Mouse (Mus musculus) hindbrain, embryonic 13.5 days (tissue): ENCODE measurements around the gene Cdc34b. TPM values are rescaled to one million over a fixed set of nuclear protein-coding genes. Genes with fewer than 3 reads are reported as not detected.

Experiments
- ATAC-seq: fragments of 200-750 bp; cut with Nextera tagmentation; 2 replicates; pipeline ENCODE4 v1.8.0; 2017; ENCODE audit warnings: moderate TSS enrichment; ENCODE audit not compliant: low FRiP score
- H3K27ac ChIP-seq: fragments of 300-500 bp; sonication (generic); 2 replicates; pipeline ENCODE4 v1.5.1; 2015; ENCODE audit warnings: inconsistent platforms, mild to moderate bottlenecking, moderate library complexity
- H3K27me3 ChIP-seq: fragments of 300-500 bp; sonication (generic); 2 replicates; pipeline ENCODE4 v1.6.1; 2015; ENCODE audit warnings: mild to moderate bottlenecking, inconsistent platforms
- H3K36me3 ChIP-seq: fragments of 300-500 bp; sonication (generic); 2 replicates; pipeline ENCODE4 v1.6.1; 2015; ENCODE audit warnings: mild to moderate bottlenecking, inconsistent platforms
- H3K4me1 ChIP-seq: fragments of 300-500 bp; sonication (generic); replicated peaks from 2 replicates; pipeline ENCODE4 v1.6.1; 2015; ENCODE audit warnings: inconsistent platforms
- H3K4me2 ChIP-seq: fragments of 300-500 bp; sonication (generic); 2 replicates; pipeline ENCODE4 v1.6.1; 2015; ENCODE audit warnings: inconsistent platforms, mild to moderate bottlenecking, moderate library complexity
- H3K4me3 ChIP-seq: fragments of 300-500 bp; sonication (generic); 2 replicates; pipeline ENCODE4 v1.5.1; 2015; ENCODE audit warnings: mild to moderate bottlenecking, inconsistent platforms
- H3K9ac ChIP-seq: fragments of 300-500 bp; sonication (generic); 2 replicates; pipeline ENCODE4 v1.6.1; 2015; ENCODE audit warnings: mild to moderate bottlenecking, inconsistent platforms
- H3K9me3 ChIP-seq: fragments of 300-500 bp; sonication (generic); 2 replicates; pipeline ENCODE4 v1.6.1; 2016; ENCODE audit warnings: inconsistent platforms
- WGBS: fragments of 180-500 bp; shearing (Covaris S2); methylation state at CpG from one replicate; pipeline ENCODE4 v1.1.7; 2015; 5-methylcytosine and 5-hydroxymethylcytosine counted together
- polyA plus RNA-seq: library from polyadenylated mRNA; unstranded; fragments of >200 nt; fragmentation: Nextera tagmentation; extraction: Ambion mirVana; gene quantifications from 2 replicates; pipeline ENCODE4 v1.2.1, GENCODE M21; 2015

Gene Cdc34b
- polyA plus RNA-seq, 1 experiment from 2014 or later: 0.14 TPM

- no peak for ATAC-seq
- Histone ChIP-seq H3K36me3 (no peaks in the 10 kb centered on the region), H3K4me3 (no peak overlapping the region), H3K4me1 (no peaks in the 10 kb centered on the region), H3K27me3 (no peaks in the 10 kb centered on the region), H3K9ac (no peak overlapping the region), H3K9me3 (no peaks in the 10 kb centered on the region), H3K27ac (no peak overlapping the region), H3K4me2 (no peak overlapping the region)
- 91% methylated on average over 6 of the region's 6 CpGs for WGBS
Measured at GRCm38 (mm10) chr11:94759916-94760315, 18.3 kb downstream of the Cdc34b start.

GRCm38 (mm10) chr11:94760364-94760763 lies 18.8 kb downstream of the Cdc34b start:
- no peak overlapping the region for H3K4me2 ChIP-seq
- no peak for ATAC-seq
- H3K4me3 ChIP-seq: no peak overlapping the region
- no peaks in the 10 kb centered on the region for H3K9me3 ChIP-seq
- H3K9ac ChIP-seq: no peak overlapping the region
- no peaks in the 10 kb centered on the region for H3K4me1 ChIP-seq
- H3K27ac ChIP-seq: no peak overlapping the region
- H3K36me3 ChIP-seq: no peaks in the 10 kb centered on the region
- WGBS: 90% methylated on average over 3 of the region's 3 CpGs
- no peaks in the 10 kb centered on the region for H3K27me3 ChIP-seq

- ATAC-seq: no peak
- H3K27ac ChIP-seq: no peak overlapping the region
- no peaks in the 10 kb centered on the region for H3K4me1 ChIP-seq
- 84% methylated on average over 7 of the region's 7 CpGs for WGBS
- H3K27me3 ChIP-seq: no peaks in the 10 kb centered on the region
- H3K9me3 ChIP-seq: no peaks in the 10 kb centered on the region
- no peak overlapping the region for H3K4me3 ChIP-seq
- H3K4me2 ChIP-seq: no peak overlapping the region
- H3K36me3 ChIP-seq: no peaks in the 10 kb centered on the region
- H3K9ac ChIP-seq: no peak overlapping the region
Measured at GRCm38 (mm10) chr11:94760799-94761198, 19.2 kb downstream of the Cdc34b start.

- H3K36me3 ChIP-seq: no peaks in the 10 kb centered on the region
- ATAC-seq: no peak
- no peak overlapping the region for H3K4me3 ChIP-seq
- H3K4me2 ChIP-seq: no peak overlapping the region
- H3K9me3 ChIP-seq: no peaks in the 10 kb centered on the region
- 88% methylated on average over 1 of the region's 1 CpGs for WGBS
- no peaks in the 10 kb centered on the region for H3K27me3 ChIP-seq
- H3K4me1 ChIP-seq: no peaks in the 10 kb centered on the region
- no peak overlapping the region for H3K9ac ChIP-seq
- no peak overlapping the region for H3K27ac ChIP-seq
Measured at GRCm38 (mm10) chr11:94762281-94762680, 20.7 kb downstream of the Cdc34b start.

GRCm38 (mm10) chr11:94762775-94763174 lies 21.2 kb downstream of the Cdc34b start:
- no peaks in the 10 kb centered on the region for H3K9me3 ChIP-seq
- H3K9ac ChIP-seq: no peak overlapping the region
- H3K4me3 ChIP-seq: no peak overlapping the region
- ATAC-seq: no peak
- no peak overlapping the region for H3K27ac ChIP-seq
- H3K4me2 ChIP-seq: no peak overlapping the region
- H3K27me3 ChIP-seq: no peaks in the 10 kb centered on the region
- 38% methylated on average over 6 of the region's 6 CpGs for WGBS
- no peaks in the 10 kb centered on the region for H3K36me3 ChIP-seq
- H3K4me1 ChIP-seq: no peaks in the 10 kb centered on the region

GRCm38 (mm10) chr11:94767241-94767640 lies 25.7 kb downstream of the Cdc34b start:
- H3K9me3 ChIP-seq: no peaks in the 10 kb centered on the region
- WGBS: 100% methylated on average over 2 of the region's 2 CpGs
- no peaks in the 10 kb centered on the region for H3K4me1 ChIP-seq
- H3K27ac ChIP-seq: no peak overlapping the region
- no peak overlapping the region for H3K4me3 ChIP-seq
- H3K27me3 ChIP-seq: no peaks in the 10 kb centered on the region
- no peak for ATAC-seq
- no peak overlapping the region for H3K9ac ChIP-seq
- no peaks in the 10 kb centered on the region for H3K36me3 ChIP-seq
- no peak overlapping the region for H3K4me2 ChIP-seq

GRCm38 (mm10) chr11:94772363-94773055 lies 30.9 kb downstream of the Cdc34b start:
- WGBS: 88% methylated on average over 3 of the region's 3 CpGs
- 0 out of 2 replicates have a peak, but pooled peaks cover 5% of the 10 kb centered on the region for H3K27me3 ChIP-seq
- no peak overlapping the region for H3K4me2 ChIP-seq
- no peak overlapping the region for H3K27ac ChIP-seq
- no peaks in the 10 kb centered on the region for H3K4me1 ChIP-seq
- H3K4me3 ChIP-seq: no peak overlapping the region
- H3K9ac ChIP-seq: no peak overlapping the region
- no peaks in the 10 kb centered on the region for H3K36me3 ChIP-seq
- H3K9me3 ChIP-seq: no peaks in the 10 kb centered on the region
- ATAC-seq: no peak

GRCm38 (mm10) chr11:94773851-94774250 lies 32.3 kb downstream of the Cdc34b start:
- no peak overlapping the region for H3K9ac ChIP-seq
- H3K4me3 ChIP-seq: no peak overlapping the region
- H3K27me3 ChIP-seq: 0 out of 2 replicates have a peak, but pooled peaks cover 8% of the 10 kb centered on the region
- no peaks in the 10 kb centered on the region for H3K4me1 ChIP-seq
- no peak overlapping the region for H3K4me2 ChIP-seq
- no peaks in the 10 kb centered on the region for H3K9me3 ChIP-seq
- no peak for ATAC-seq
- 83% methylated on average over 1 of the region's 1 CpGs for WGBS
- H3K27ac ChIP-seq: no peak overlapping the region
- no peaks in the 10 kb centered on the region for H3K36me3 ChIP-seq

- Histone ChIP-seq H3K9me3 (no peaks in the 10 kb centered on the region), H3K27ac (no peak overlapping the region)
- no peak for ATAC-seq
Measured at GRCm38 (mm10) chr11:94774887-94775497, 33.4 kb downstream of the Cdc34b start.

GRCm38 (mm10) chr11:94782603-94783002 lies 41.0 kb downstream of the Cdc34b start, which contains the start of gene Tmem92:
Gene Tmem92, minus strand, starts transcription at chr11:94782703.
- no peak for ATAC-seq
- Histone ChIP-seq H3K27ac (no peak within 1 kb of the TSS), H3K4me1 (no peaks in the 10 kb centered on the region), H3K9me3 (no peaks in the 10 kb centered on the region), H3K9ac (no peak within 1 kb of the TSS), H3K4me3 (no peak within 1 kb of the TSS), H3K4me2 (no peak within 1 kb of the TSS), H3K36me3 (no peaks in the 10 kb centered on the region), H3K27me3 (0 out of 2 replicates have a peak, but pooled peaks cover 2% of the 10 kb centered on the region)

More at GRCm38 (mm10) chr11:94774887-94775497, 33.4 kb downstream of the Cdc34b start:
- no peaks in the 10 kb centered on the region for H3K36me3 ChIP-seq
- H3K9ac ChIP-seq: no peak overlapping the region
- H3K4me2 ChIP-seq: no peak overlapping the region
- 0 out of 2 replicates have a peak, but pooled peaks cover 8% of the 10 kb centered on the region for H3K27me3 ChIP-seq
- H3K4me3 ChIP-seq: no peak overlapping the region
- no peaks in the 10 kb centered on the region for H3K4me1 ChIP-seq
- 91% methylated on average over 5 of the region's 5 CpGs for WGBS

GRCm38 (mm10) chr11:94785247-94785646 lies 43.7 kb downstream of the Cdc34b start:
- Histone ChIP-seq H3K4me2 (no peak overlapping the region), H3K9me3 (no peaks in the 10 kb centered on the region), H3K27me3 (no peaks in the 10 kb centered on the region), H3K9ac (no peak overlapping the region), H3K4me1 (no peaks in the 10 kb centered on the region), H3K36me3 (no peaks in the 10 kb centered on the region), H3K4me3 (no peak overlapping the region), H3K27ac (no peak overlapping the region)
- ATAC-seq: no peak
- WGBS: 13% methylated on average over 2 of the region's 2 CpGs

GRCm38 (mm10) chr11:94791700-94792099 lies 50.1 kb downstream of the Cdc34b start:
- Histone ChIP-seq H3K27me3 (0 out of 2 replicates have a peak, but pooled peaks cover 3% of the 10 kb centered on the region), H3K4me3 (no peak overlapping the region), H3K4me2 (no peak overlapping the region), H3K4me1 (no peaks in the 10 kb centered on the region), H3K36me3 (no peaks in the 10 kb centered on the region), H3K9me3 (no peaks in the 10 kb centered on the region), H3K9ac (no peak overlapping the region), H3K27ac (no peak overlapping the region)
- no peak for ATAC-seq
